13 mouse cellular contexts compared by ENCODE assay signal in genomic region chr5:53865991-53866390, GRCm38 (mm10).
"Had no signal": no experiment of that assay in that cellular context is flagged by ENCODE, and none has a peak within 500 bp of the region (broad histone marks: within the 10 kb centered on the region; RNA-seq: fewer than 3 reads in every experiment).

No protein-coding gene starts in this region.

- DNase-seq: kidney, adult 18-20 months; kidney, adult 9 months; kidney, postnatal 36 days; liver; lung, adult 18-20 months; lung, postnatal 10 days; lung, postnatal 36 days; midbrain, embryonic 14.5 days; right cerebral cortex, adult 18-20 months; right cerebral cortex, postnatal 14 days; right cerebral cortex, postnatal 4 days; spleen, adult 18-20 months; thymus, postnatal 36 days had no signal
